Mouse (Mus musculus) adrenal gland, adult 2 months (tissue): ENCODE data around the gene Fam92b. TPM values are rescaled to one million over a fixed set of nuclear protein-coding genes. Genes with fewer than 3 reads are reported as not detected.

Source experiments
- polyA plus RNA-seq: library from polyadenylated mRNA; depleted of rRNA; stranded (reverse); fragments of >200 nt; gene quantifications from 2 replicates; pipeline ENCODE4 v1.2.3, GENCODE M21; 2012; rRNA removed
- total RNA-seq, 2 experiments: library from RNA; stranded (reverse); gene quantifications; 2 replicates each; pipeline ENCODE4 v1.2.3; 2021

Fam92b gene
- total and polyA plus RNA-seq, 3 experiments = 0.61 to 1.4 (median 0.95) TPM

Other genes starting within 250 kb of the Fam92b start
- 10 to 100 TPM; 15.5 to 19.5 TPM for gene Crispld2, start 185.0 kb downstream of the Fam92b start, total RNA-seq
- gene Crispld2, start 185.0 kb downstream of the Fam92b start, polyA plus RNA-seq = 17.6 and 20.4 TPM in 2 replicates
- 10 to 100 TPM; 41.2 to 55.9 TPM for gene Zdhhc7, start 76.0 kb downstream of the Fam92b start, total RNA-seq
- gene Zdhhc7, start 76.0 kb downstream of the Fam92b start, polyA plus RNA-seq = 104 and 124 TPM in 2 replicates
- gene 6430548M08Rik, start 63.3 kb downstream of the Fam92b start, total RNA-seq = 100 to 1,000 TPM in 1 of 2 experiments, 10 to 100 TPM in 1; 98.5 to 118 TPM
- gene 6430548M08Rik, start 63.3 kb downstream of the Fam92b start, polyA plus RNA-seq = 107 and 149 TPM in 2 replicates
- 10 to 100 TPM; 27.1 to 28.7 TPM for gene Gse1, start 51.0 kb upstream of the Fam92b start, total RNA-seq
- 42.1 and 46.3 TPM in 2 replicates for gene Gse1, start 51.0 kb upstream of the Fam92b start, polyA plus RNA-seq